Mouse (Mus musculus): ENCODE results near the gene Auts2.

DNA sequence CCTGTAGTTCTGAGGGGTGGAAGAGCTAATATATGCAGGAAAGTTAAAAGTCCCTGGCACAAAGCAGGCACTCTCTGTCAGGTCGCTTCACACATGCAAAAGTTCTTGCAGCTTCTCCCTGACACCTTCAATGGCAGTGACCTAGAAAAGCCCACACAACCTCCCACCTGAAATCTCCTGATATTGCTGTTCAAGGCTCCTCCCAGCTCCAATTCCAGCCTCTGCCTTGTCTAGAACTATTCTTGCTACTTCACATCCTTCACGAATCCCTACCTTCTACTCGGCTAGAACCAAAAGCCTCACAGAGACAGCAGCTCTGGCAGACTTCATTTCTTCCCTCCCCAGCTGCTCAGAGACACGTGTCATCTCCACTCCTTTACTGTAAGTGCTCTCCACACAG, 143.7 kb downstream of the Auts2 start:
- TF ChIP-seq SIN3A (IDR thresholded peaks at IDR 0.05; ENCODE audit: low read length) (no peak), ZMIZ1 (IDR thresholded peaks at IDR 0.05; ENCODE audit: low read depth, low read length) (no peak), CTCF (conservative IDR thresholded peaks at IDR 0.05 in 1 of 2, IDR thresholded peaks at IDR 0.05 in 1 of 2; ENCODE audit: low read depth in 2 of 2, low read length in 2 of 2) (no peak), TBP (conservative IDR thresholded peaks at IDR 0.05; ENCODE audit: low read depth, low read length) (no peak), CHD1 (IDR thresholded peaks at IDR 0.05; ENCODE audit: low read depth, low read length) (no peak), JUND (conservative IDR thresholded peaks at IDR 0.05; ENCODE audit: low read depth, low read length) (no peak), POLR2A (IDR thresholded peaks at IDR 0.05; ENCODE audit: low read depth, low read length) (no peak), USF2 (conservative IDR thresholded peaks at IDR 0.05; ENCODE audit: low read depth, low read length) (no peak), ELF1 (IDR thresholded peaks at IDR 0.05; ENCODE audit: low read depth, low read length) (no peak), EP300 (IDR thresholded peaks at IDR 0.05; ENCODE audit: low read length) (no peak)

Data from CH12.LX (cell line).